Mouse (Mus musculus): ENCODE results near the gene Lce1d. TPM values are rescaled to one million over a fixed set of nuclear protein-coding genes. Genes with fewer than 3 reads are reported as not detected.
"Not testable (repeated sequence)": the region's sequence is repeated elsewhere in the genome, so short reads cannot be mapped to it uniquely, and the experiment has no call there.

Gene Lce1d
- total RNA-seq (2021), result not detected

GRCm38 (mm10) chr3:92687110-92687509, at the start of gene Lce1d:
Lce1d (minus strand) TSS chr3:92687210.
- no peak for DNase-seq (ENCODE audit: low spot score)
- intact Hi-C loops (cut with DNase I), result no loop called here

- intact Hi-C loops (cut with DNase I), result no loop called here
- no peak for DNase-seq (ENCODE audit: low spot score)
Measured at GRCm38 (mm10) chr3:92722631-92723030, 35.6 kb upstream of the Lce1d start.

- intact Hi-C loops (cut with DNase I), result no loop called here
- DNase-seq (ENCODE audit: low spot score), result no peak
Measured at GRCm38 (mm10) chr3:92720250-92720649, 33.2 kb upstream of the Lce1d start, which contains the start of gene Lce1f. Lce1f (minus strand) TSS chr3:92720350.

- intact Hi-C loops (cut with DNase I), result no loop called here
- no peak for DNase-seq (ENCODE audit: low spot score)
Measured at GRCm38 (mm10) chr3:92715122-92715521, 28.1 kb upstream of the Lce1d start.

GRCm38 (mm10) chr3:92708974-92709373, 22.0 kb upstream of the Lce1d start, which contains the start of gene Lce1e:
Lce1e (minus strand) TSS chr3:92709074.
- intact Hi-C loops (cut with DNase I), result no loop called here
- no peak for DNase-seq (ENCODE audit: low spot score)

- DNase-seq (ENCODE audit: low spot score), result no peak
- intact Hi-C loops (cut with DNase I), result no loop called here
Measured at GRCm38 (mm10) chr3:92694613-92695012, 7.6 kb upstream of the Lce1d start.

- intact Hi-C loops (cut with DNase I), result no loop called here
- DNase-seq (ENCODE audit: low spot score), result no peak
Measured at GRCm38 (mm10) chr3:92691688-92692087, 4.7 kb upstream of the Lce1d start.

GRCm38 (mm10) chr3:92689154-92689553, 2.1 kb upstream of the Lce1d start:
- DNase-seq (ENCODE audit: low spot score); intact Hi-C loops (cut with DNase I): not testable (repeated sequence)

- intact Hi-C loops (cut with DNase I), result no loop called here
- no peak for DNase-seq (ENCODE audit: low spot score)
Measured at GRCm38 (mm10) chr3:92678947-92679346, 8.1 kb downstream of the Lce1d start, which contains the start of gene Lce1c. Lce1c (plus strand) TSS chr3:92679247.

GRCm38 (mm10) chr3:92670215-92670614, 16.8 kb downstream of the Lce1d start, which contains the start of gene Lce1a2:
Lce1a2 (minus strand) TSS chr3:92670315.
- DNase-seq (ENCODE audit: low spot score), result no peak
- intact Hi-C loops (cut with DNase I), result no loop called here

- no peak for DNase-seq (ENCODE audit: low spot score)
- intact Hi-C loops (cut with DNase I), result no loop called here
Measured at GRCm38 (mm10) chr3:92656826-92657225, 30.2 kb downstream of the Lce1d start, which contains the start of gene Lce1b. Lce1b (minus strand) TSS chr3:92656926.

GRCm38 (mm10) chr3:92648207-92648606, 38.8 kb downstream of the Lce1d start, which contains the start of gene Lce1a1:
Lce1a1 (minus strand) TSS chr3:92648307.
- intact Hi-C loops (cut with DNase I), result no loop called here
- no peak for DNase-seq (ENCODE audit: low spot score)

GRCm38 (mm10) chr3:92639854-92640253, 47.2 kb downstream of the Lce1d start:
- intact Hi-C loops (cut with DNase I), result no loop called here
- no peak for DNase-seq (ENCODE audit: low spot score)

- no peak for DNase-seq (ENCODE audit: low spot score)
- intact Hi-C loops (cut with DNase I), result no loop called here
Measured at GRCm38 (mm10) chr3:92638653-92638991, 48.4 kb downstream of the Lce1d start.

- DNase-seq (ENCODE audit: low spot score), result no peak
- intact Hi-C loops (cut with DNase I), result no loop called here
Measured at GRCm38 (mm10) chr3:92637745-92638652, 49.0 kb downstream of the Lce1d start.

Other genes starting within 250 kb of the Lce1d start
- gene Sprr1b, start 248.4 kb downstream of the Lce1d start, total RNA-seq (2021), result not detected
- not detected for gene Sprr3, start 228.5 kb downstream of the Lce1d start, total RNA-seq (2021)
- not detected for gene Sprr1a, start 201.3 kb downstream of the Lce1d start, total RNA-seq (2021)
- not detected for gene Sprr4, start 186.7 kb downstream of the Lce1d start, total RNA-seq (2021)
- not detected for gene 2310046K23Rik, start 152.7 kb downstream of the Lce1d start, total RNA-seq (2021)
- not detected for gene Ivl, start 113.5 kb downstream of the Lce1d start, total RNA-seq (2021)
- not detected for gene Smcp, start 98.2 kb downstream of the Lce1d start, total RNA-seq (2021)
- gene 2210017I01Rik, start 79.7 kb downstream of the Lce1d start, total RNA-seq (2021), result not detected
- not detected for gene Lce6a, start 65.5 kb downstream of the Lce1d start, total RNA-seq (2021)
- gene Lce1a1, start 38.9 kb downstream of the Lce1d start, total RNA-seq (2021), result not detected
- not detected for gene Lce1b, start 30.3 kb downstream of the Lce1d start, total RNA-seq (2021)
- not detected for gene Lce1a2, start 16.9 kb downstream of the Lce1d start, total RNA-seq (2021)
- gene Lce1c, start 8.0 kb downstream of the Lce1d start, total RNA-seq (2021), result not detected
- gene Lce1e, start 21.9 kb upstream of the Lce1d start, total RNA-seq (2021), result not detected
- not detected for gene Lce1f, start 33.1 kb upstream of the Lce1d start, total RNA-seq (2021)
- gene Gm38119, start 51.9 kb upstream of the Lce1d start, total RNA-seq (2021), result not detected
- gene Lce1g, start 65.1 kb upstream of the Lce1d start, total RNA-seq (2021), result not detected
- not detected for gene Lce1h, start 77.9 kb upstream of the Lce1d start, total RNA-seq (2021)
- not detected for gene Lce1i, start 91.7 kb upstream of the Lce1d start, total RNA-seq (2021)
- not detected for gene Lce1j, start 103.3 kb upstream of the Lce1d start, total RNA-seq (2021)
- not detected for gene Lce1k, start 120.7 kb upstream of the Lce1d start, total RNA-seq (2021)
- not detected for gene Kprp, start 140.0 kb upstream of the Lce1d start, total RNA-seq (2021)
- gene Lce1l, start 164.1 kb upstream of the Lce1d start, total RNA-seq (2021), result not detected
- gene 2310050C09Rik, start 183.0 kb upstream of the Lce1d start, total RNA-seq (2021), result not detected
- gene Lce3a, start 239.0 kb upstream of the Lce1d start, total RNA-seq (2021), result not detected
- not detected for gene Lce3b, start 245.8 kb upstream of the Lce1d start, total RNA-seq (2021)

Data from heart, postnatal 25 days (tissue).